ENCODE assay signal across 24 mouse cellular contexts in genomic region chr17:44818825-44819224, GRCm38 (mm10). TPM values are rescaled to one million over a fixed set of nuclear protein-coding genes. Genes with fewer than 3 reads are reported as not detected.
DNase-seq lines count a peak whose midpoint lies in the region; ATAC-seq lines count a peak whose summit lies in the region.
"Had no signal": no experiment of that assay in that cellular context is flagged by ENCODE, and none has a peak within 500 bp of the region (broad histone marks: within the 10 kb centered on the region; RNA-seq: fewer than 3 reads in every experiment).

No protein-coding gene starts in this region.

- no peak overlapping the region for H3K4me3 ChIP-seq in midbrain, embryonic 13.5 days (replicated peaks)
- H3K4me3 ChIP-seq: embryonic facial prominence, embryonic 12.5 days; embryonic facial prominence, embryonic 15.5 days; heart, adult 2 months; heart, embryonic 10.5 days; heart, embryonic 13.5 days; intestine, embryonic 15.5 days had no signal

- WGBS in midbrain, embryonic 13.5 days = 83% methylated on average over 2 of the region's 2 CpGs

- peaks cover 13% of the 10 kb centered on the region; the same call in 1 of the 2 replicates for H3K4me1 ChIP-seq in midbrain, embryonic 13.5 days (replicated peaks)
- H3K4me1 ChIP-seq: intestine, embryonic 15.5 days had no signal

- peak; percentile 8 for DNase-seq in CD4-positive helper T cell, adult 2 months (ENCODE audit: low read depth, low spot score)
- peak; percentile 20 for DNase-seq in induced T-regulatory cell, adult 2 months (ENCODE audit: low read depth)
- DNase-seq in spleen, postnatal 14 days (ENCODE audit: low spot score in 2 of 2) = no peak
- no peak for DNase-seq in cerebellum, adult 8-10 months
- DNase-seq: adrenal gland, adult 8-10 months; adrenal gland, postnatal 25 days; cerebellum, adult 11-12 months; cerebellum, adult 9-10 months; cerebellum, postnatal 25 days; gastrocnemius, postnatal 36 days; heart, adult 2 months; heart, postnatal 14 days; heart, postnatal 4 days; kidney, adult 11 months had no signal

- H3K9me3 ChIP-seq in midbrain, embryonic 13.5 days = no peaks in the 10 kb centered on the region
- H3K9me3 ChIP-seq: embryonic facial prominence, embryonic 12.5 days; embryonic facial prominence, embryonic 15.5 days; heart, embryonic 10.5 days; heart, embryonic 13.5 days; intestine, embryonic 15.5 days had no signal

- H3K9ac ChIP-seq in midbrain, embryonic 13.5 days (replicated peaks) = no peak overlapping the region
- H3K9ac ChIP-seq: embryonic facial prominence, embryonic 12.5 days; embryonic facial prominence, embryonic 15.5 days; heart, embryonic 13.5 days; hindbrain, embryonic 14.5 days; intestine, embryonic 15.5 days had no signal

- H3K36me3 ChIP-seq in midbrain, embryonic 13.5 days = no peaks in the 10 kb centered on the region
- H3K36me3 ChIP-seq: embryonic facial prominence, embryonic 12.5 days; embryonic facial prominence, embryonic 15.5 days; heart, embryonic 10.5 days; heart, embryonic 13.5 days; intestine, embryonic 15.5 days had no signal

- 0 out of 2 replicates have a peak, but pooled peaks cover 3% of the 10 kb centered on the region for H3K27me3 ChIP-seq in midbrain, embryonic 13.5 days
- H3K27me3 ChIP-seq: embryonic facial prominence, embryonic 12.5 days; embryonic facial prominence, embryonic 15.5 days; heart, embryonic 13.5 days; intestine, embryonic 15.5 days had no signal

- ATAC-seq in CD4-positive, CD25-positive, alpha-beta regulatory T cell, adult 4 months = peak; percentile 70
- ATAC-seq in midbrain, embryonic 13.5 days = no peak
- ATAC-seq: forebrain, embryonic 14.5 days; hindbrain, postnatal 0 days; intestine, embryonic 15.5 days had no signal

- H3K27ac ChIP-seq in midbrain, embryonic 13.5 days = no peak overlapping the region
- H3K27ac ChIP-seq: embryonic facial prominence, embryonic 12.5 days; embryonic facial prominence, embryonic 15.5 days; heart, adult 2 months; heart, embryonic 10.5 days; heart, embryonic 13.5 days; hindbrain, embryonic 14.5 days; hindbrain, postnatal 0 days; intestine, embryonic 15.5 days had no signal

- H3K4me2 ChIP-seq in midbrain, embryonic 13.5 days (replicated peaks) = no peak overlapping the region
- H3K4me2 ChIP-seq: embryonic facial prominence, embryonic 12.5 days; embryonic facial prominence, embryonic 15.5 days; heart, embryonic 13.5 days; hindbrain, embryonic 14.5 days; intestine, embryonic 15.5 days had no signal

RNA-seq across cellular contexts. Expression of gene Runx2, which starts 4.2 kb away (rescaled TPM):
- polyA plus RNA-seq in CD4-positive, CD25-positive, alpha-beta regulatory T cell, adult 4 months (2017; shearing (Covaris generic)) = 1 to 10 TPM; 4.2 to 6.0 TPM
- polyA plus RNA-seq in midbrain, embryonic 13.5 days (2015; fragmentation: Nextera tagmentation; extraction: Ambion mirVana) = 0.14 and 0.77 TPM in 2 replicates

RNA-seq across cellular contexts. Expression of gene Supt3, which starts 41.9 kb away (rescaled TPM):
- polyA plus RNA-seq in CD4-positive, CD25-positive, alpha-beta regulatory T cell, adult 4 months (2017; shearing (Covaris generic)) = 10 to 100 TPM; 18.0 to 22.0 TPM
- 19.0 and 20.0 TPM in 2 replicates for polyA plus RNA-seq in midbrain, embryonic 13.5 days (2015; fragmentation: Nextera tagmentation; extraction: Ambion mirVana)

Comparison
In these comparisons a context has a peak if more than half of its experiments do, and no peak if none do; other contexts are left out.
1. DNase-seq: peak in CD4-positive helper T cell, adult 2 months (single experiment) and induced T-regulatory cell, adult 2 months (single experiment); none in spleen, postnatal 14 days (0 of 2) and cerebellum, adult 8-10 months (single experiment).